8 mouse cellular contexts compared by ENCODE assay signal in genomic region chr6:30390714-30391697, GRCm38 (mm10). TPM values are rescaled to one million over a fixed set of nuclear protein-coding genes. Genes with fewer than 3 reads are reported as not detected.
DNase-seq lines count a peak whose midpoint lies in the region; ATAC-seq and TF ChIP-seq lines count a peak whose summit lies in the region.

Gene Zc3hc1 (minus strand): TSS chr6:30391028.

- peak within 1 kb of the TSS; percentile 82 for H3K9ac ChIP-seq in lung, embryonic 16.5 days (ENCODE audit: low read length)

- peak; percentile 99 for ATAC-seq in hematopoietic stem cell, adult 5-6 weeks (replicated peaks in 1 of 2; ENCODE audit: insufficient read depth in 1 of 2, low FRiP score in 2 of 2, low TSS enrichment in 1 of 2, low read depth in 1 of 2, poor library complexity in 2 of 2, severe bottlenecking in 2 of 2)
- peak; percentile 89 for ATAC-seq in lung, embryonic 16.5 days (ENCODE audit: low read depth)

- peak within 1 kb of the TSS; percentile 89 for H3K4me3 ChIP-seq in cerebellum, adult 2 months (replicated peaks; ENCODE audit: insufficient read depth, low read depth, low read length)
- H3K4me3 ChIP-seq in lung, embryonic 16.5 days (ENCODE audit: low read length) = peak within 1 kb of the TSS; percentile 92

- no peaks in the 10 kb centered on the region for H3K4me1 ChIP-seq in cerebellum, adult 2 months (ENCODE audit: control insufficient read depth, insufficient read depth, low read length)
- peaks cover 3% of the 10 kb centered on the region; the same call in 1 of the 2 replicates for H3K4me1 ChIP-seq in lung, embryonic 16.5 days (replicated peaks; ENCODE audit: control insufficient read depth, insufficient read depth, low read length)

- no peak for TF ChIP-seq CTCF in cerebellum, adult 2 months (IDR thresholded peaks at IDR 0.05; ENCODE audit: borderline replicate concordance, insufficient read depth, low read depth, low read length)

- H3K36me3 ChIP-seq in lung, embryonic 16.5 days (ENCODE audit: control insufficient read depth, insufficient read depth, low read length) = 0 out of 2 replicates have a peak, but pooled peaks cover 4% of the 10 kb centered on the region

- no peak within 1 kb of the TSS for H3K27ac ChIP-seq in cerebellum, adult 2 months (ENCODE audit: insufficient read depth, low read length)
- peak within 1 kb of the TSS; percentile 49; the same call in 1 of the 2 replicates for H3K27ac ChIP-seq in lung, embryonic 16.5 days (ENCODE audit: low read length)

- no peaks in the 10 kb centered on the region; the same call in 1 of the 2 replicates for H3K27me3 ChIP-seq in cerebellum, adult 2 months (ENCODE audit: control insufficient read depth, insufficient read depth, low read length)
- no peaks in the 10 kb centered on the region for H3K27me3 ChIP-seq in lung, embryonic 16.5 days (ENCODE audit: control insufficient read depth, insufficient read depth, low read depth, low read length)

- 16% methylated on average over 33 of the region's 33 CpGs for WGBS in cerebellum, adult 2 months
- 16% methylated on average over 33 of the region's 33 CpGs for WGBS in lung, embryonic 16.5 days

- TF ChIP-seq POLR2A in cerebellum, adult 2 months (IDR thresholded peaks at IDR 0.05; ENCODE audit: borderline replicate concordance, insufficient read depth, low read length) = peak; percentile 86; the same call in 1 of the 2 replicates

- H3K9me3 ChIP-seq in lung, embryonic 16.5 days (ENCODE audit: control insufficient read depth, low read length) = no peaks in the 10 kb centered on the region

- peak; percentile 93 for DNase-seq in MEL-GATA-1-ER (ENCODE audit: extremely low read depth, low read depth)
- peak; percentile 76 to 79 for DNase-seq in cerebellum, adult 2 months
- peak; percentile 86 for DNase-seq in forelimb bud, embryonic 11.5 days (ENCODE audit: low read depth, low spot score)
- peak; percentile 64 for DNase-seq in layer of hippocampus, adult 9-10 months (ENCODE audit: low spot score)
- peak; percentile 63 for DNase-seq in ovary, postnatal 10 days (ENCODE audit: low spot score)
- peak; percentile 66 to 77 for DNase-seq in thymus, postnatal 10 days (ENCODE audit: low spot score in 2 of 2)

- H3K4me2 ChIP-seq in lung, embryonic 16.5 days (ENCODE audit: low read depth, low read length) = peak within 1 kb of the TSS; percentile 60

RNA-seq across cellular contexts. Expression of gene Zc3hc1, which starts in this region (rescaled TPM):
- polyA plus RNA-seq in cerebellum, adult 2 months (2012; rRNA removed) = 26.6 and 30.2 TPM in 2 replicates
- total RNA-seq in hematopoietic stem cell, adult 5-6 weeks (2017) = 29.8 and 54.9 TPM in 2 replicates
- 53.5 and 56.3 TPM in 2 replicates for polyA plus RNA-seq in lung, embryonic 16.5 days (2015; fragmentation: Nextera tagmentation; extraction: Ambion mirVana)
